Mouse (Mus musculus) G1E-ER4 (cell line): Measurements from ENCODE around the gene Abca12. TPM values are rescaled to one million over a fixed set of nuclear protein-coding genes. Genes with fewer than 3 reads are reported as not detected.

ENCODE experiments used
- GATA1 ChIP-seq: IDR thresholded peaks from one replicate; pipeline ENCODE4 v1.8.0; 2012; ENCODE audit warnings: low read length, inconsistent platforms
- polyA plus RNA-seq: library from polyadenylated mRNA; stranded (reverse); fragments of >175 nt; gene quantifications from 2 replicates; pipeline ENCODE4 v1.2.3, GENCODE M21; 2012

Abca12 gene
- polyA plus RNA-seq, 1 experiment: not detected

DNA sequence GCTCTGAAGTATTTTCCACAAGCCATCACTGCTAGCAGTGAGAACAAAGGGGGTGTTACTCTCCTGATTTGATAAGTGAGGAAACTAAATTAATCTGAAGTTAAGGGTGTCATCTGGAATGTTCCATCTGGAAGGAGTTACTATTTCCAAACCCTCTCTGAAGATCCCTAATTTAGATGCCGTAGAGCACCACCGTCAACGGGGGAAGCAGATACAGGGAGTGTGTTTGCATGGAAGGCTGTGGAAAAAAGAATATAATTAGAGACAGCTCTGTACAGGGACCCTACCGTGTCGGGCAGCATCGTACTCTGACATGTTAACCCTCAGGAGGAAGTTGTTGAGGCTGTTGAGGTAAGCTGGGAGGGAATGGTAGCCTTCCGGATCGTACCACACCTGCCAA, 142.6 kb downstream of the Abca12 start:
- no peak for TF ChIP-seq GATA1

- no peak for TF ChIP-seq GATA1
These were observed 144.6 kb downstream of the Abca12 start for GRCm38 (mm10) chr1:71270083-71270482.

GRCm38 (mm10) chr1:71266630-71267029, 148.1 kb downstream of the Abca12 start:
- TF ChIP-seq GATA1: no peak

DNA sequence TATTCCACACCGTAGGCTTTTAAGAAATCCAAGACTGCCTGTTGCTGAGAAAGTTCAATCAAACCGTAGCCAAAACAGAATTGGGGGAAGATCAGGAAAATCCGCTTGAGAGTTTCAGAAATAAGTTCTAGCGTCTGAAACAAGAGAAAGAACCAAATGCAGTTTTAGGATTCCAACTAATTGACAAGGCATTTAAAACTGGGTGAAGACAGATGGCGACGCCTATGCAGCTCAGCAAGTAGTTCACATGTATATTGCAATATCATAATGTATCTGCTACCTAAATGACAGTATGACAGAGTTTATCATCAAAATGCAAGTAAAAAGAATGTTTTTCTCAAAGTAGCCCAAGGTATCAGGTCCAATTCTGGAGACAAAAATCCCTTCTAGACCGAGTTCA, 151.2 kb downstream of the Abca12 start:
- no peak for TF ChIP-seq GATA1

- no peak for TF ChIP-seq GATA1
These were observed 170.1 kb downstream of the Abca12 start for GRCm38 (mm10) chr1:71244647-71245046.

GRCm38 (mm10) chr1:71241396-71241795, 173.3 kb downstream of the Abca12 start:
- no peak for TF ChIP-seq GATA1

DNA sequence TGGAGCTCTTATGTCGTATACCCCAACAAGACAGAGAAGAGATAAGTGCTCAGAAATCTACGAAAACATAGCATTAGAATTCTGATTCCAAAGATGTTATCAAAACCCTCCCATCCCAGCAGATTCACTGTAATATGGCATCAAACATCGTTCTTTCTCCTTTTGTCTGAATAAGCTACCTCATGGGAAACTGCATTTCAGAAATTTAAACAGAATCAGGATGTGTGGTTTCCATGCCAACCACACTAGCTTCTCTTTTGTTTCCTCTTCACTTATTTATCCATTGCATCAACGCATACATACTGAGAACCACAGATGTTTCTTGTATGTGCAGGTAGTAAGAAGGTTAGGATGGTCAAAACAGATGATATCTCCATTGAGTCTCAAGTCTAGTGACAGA, 175.1 kb downstream of the Abca12 start:
- no peak for TF ChIP-seq GATA1

DNA sequence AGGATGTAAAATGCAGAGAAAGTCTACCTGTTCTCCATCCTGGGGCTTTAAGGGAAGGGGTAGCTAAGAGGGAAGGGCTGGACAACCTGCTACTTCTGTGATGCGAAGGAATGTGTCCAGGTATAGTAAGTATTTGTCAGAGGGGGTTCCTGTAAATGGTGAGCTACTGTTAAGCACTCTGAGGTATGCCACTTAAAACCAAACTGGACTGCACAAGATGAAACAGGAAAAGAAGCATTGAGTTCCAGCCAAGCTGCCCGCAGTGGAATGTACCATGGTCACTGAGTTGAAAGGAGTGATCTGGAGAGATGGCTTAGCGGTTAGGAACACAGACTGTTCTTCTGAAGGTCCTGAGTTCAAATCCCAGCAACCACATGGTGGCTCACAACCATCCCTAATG, 179.4 kb downstream of the Abca12 start:
- no peak for TF ChIP-seq GATA1

- no peak for TF ChIP-seq GATA1
These were observed 183.5 kb downstream of the Abca12 start for GRCm38 (mm10) chr1:71231211-71231610.

DNA sequence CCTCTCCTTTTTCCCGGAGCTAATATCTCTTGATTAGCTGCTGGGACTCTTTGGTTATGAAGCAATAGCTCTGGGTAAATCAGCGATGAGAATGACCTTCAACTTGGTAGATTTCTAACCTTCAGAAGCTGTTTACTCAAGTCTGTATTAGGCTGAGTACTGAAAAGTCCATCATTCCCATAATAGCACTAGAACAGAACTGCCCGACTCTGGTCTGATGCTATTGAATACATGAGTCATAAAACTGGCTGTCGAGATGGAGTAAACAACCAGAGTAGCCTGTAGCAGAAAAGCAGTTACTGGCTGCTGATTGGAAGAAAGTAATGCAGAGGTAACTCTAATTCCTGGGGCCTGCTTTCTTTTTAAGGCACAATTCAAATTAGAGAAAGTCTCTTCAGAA, 211.1 kb downstream of the Abca12 start:
- TF ChIP-seq GATA1: no peak

DNA sequence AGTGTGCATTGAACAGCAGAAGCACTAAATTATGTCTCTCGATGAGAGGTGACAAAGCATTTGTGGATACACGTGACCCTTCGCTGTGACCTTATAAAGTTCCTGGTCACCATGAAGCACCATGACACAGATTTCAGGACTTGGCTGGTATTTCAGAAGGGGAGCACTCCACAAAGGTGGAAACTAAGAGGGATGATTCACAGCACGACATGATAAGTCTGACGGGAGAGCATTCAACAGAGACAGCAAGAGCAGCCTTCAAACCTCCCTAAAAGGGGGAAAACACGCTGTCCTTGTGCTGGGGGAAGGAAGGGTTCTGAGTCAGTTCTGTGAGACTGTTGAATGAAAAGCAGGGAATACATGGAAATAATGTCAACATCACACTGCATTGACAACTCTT, 218.5 kb downstream of the Abca12 start:
- TF ChIP-seq GATA1: no peak

GRCm38 (mm10) chr1:71195333-71195732, 219.4 kb downstream of the Abca12 start:
- no peak for TF ChIP-seq GATA1

GRCm38 (mm10) chr1:71193931-71194330, 220.8 kb downstream of the Abca12 start:
- TF ChIP-seq GATA1: no peak

Other genes starting within 250 kb of the Abca12 start
- 47.2 and 52.5 TPM in 2 replicates for gene Atic, start 142.2 kb upstream of the Abca12 start, polyA plus RNA-seq
- gene Fn1, start 238.3 kb upstream of the Abca12 start, polyA plus RNA-seq: 0.10 TPM in 1 of 2 replicates, not detected in the other